Comparison of ENCODE assay signal across 8 mouse cellular contexts in the genomic region with DNA sequence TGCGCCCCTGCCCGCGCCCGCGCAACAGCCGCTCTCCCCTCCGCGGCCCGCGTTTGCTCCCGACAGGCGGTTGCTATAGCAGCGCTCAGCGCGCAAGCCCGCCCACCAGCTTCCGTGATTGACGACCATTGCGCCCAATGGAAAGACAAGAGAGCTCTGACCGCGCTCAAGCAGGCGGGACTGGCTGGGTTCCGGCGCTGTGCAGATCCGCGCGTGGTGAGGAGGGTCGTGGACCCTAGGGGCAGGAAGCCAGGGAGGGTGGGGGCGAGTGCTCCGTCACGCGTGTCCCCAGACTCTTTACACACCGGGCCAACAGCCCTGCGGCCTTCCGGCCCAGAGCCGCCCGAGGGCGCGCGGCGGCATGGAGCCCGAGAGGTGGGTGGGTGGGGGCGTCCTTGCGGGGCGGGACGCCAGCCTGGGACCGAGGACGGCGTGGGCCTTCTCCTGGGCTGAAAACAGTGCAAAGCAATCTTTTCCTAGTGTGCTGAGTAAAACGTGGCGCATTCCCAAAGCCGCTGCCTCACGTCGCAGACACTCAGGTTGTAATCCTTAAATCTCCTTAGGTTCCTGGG. TPM values are rescaled to one million over a fixed set of nuclear protein-coding genes. Genes with fewer than 3 reads are reported as not detected.
DNase-seq lines count a peak whose midpoint lies in the region; ATAC-seq lines count a peak whose summit lies in the region.

A gene (plus strand): TSS at position 185 of the 572 bp plus-strand sequence.
A gene (minus strand): TSS at position 339 of the 572 bp plus-strand sequence.

- under 1% methylated on average over 53 of the region's 54 CpGs for WGBS in hindbrain, embryonic 14.5 days

- H3K4me1 ChIP-seq in hindbrain, embryonic 14.5 days (replicated peaks; ENCODE audit: control insufficient read depth, insufficient read depth, low read length): peaks cover 7% of the 10 kb centered on the region; the same call in 1 of the 2 replicates

- peak; percentile 97 for DNase-seq in NIH3T3 (ENCODE audit: low read depth)
- peak; percentile 99 for DNase-seq in cerebellum, postnatal 10 days
- peak; percentile 92 to 96 for DNase-seq in frontal cortex, postnatal 14 days (ENCODE audit: low spot score in 2 of 2)
- peak; percentile 99 for DNase-seq in hindbrain, embryonic 14.5 days (ENCODE audit: low spot score)
- peak; percentile 97 to 98 for DNase-seq in layer of hippocampus, postnatal 36 days
- DNase-seq in lung, postnatal 36 days: peak; percentile 97
- DNase-seq in retina, postnatal 1 day: peak; percentile 98
- peak; percentile 91 to 97 for DNase-seq in urinary bladder, adult 18-20 months (ENCODE audit: low spot score in 2 of 2)

- ATAC-seq in hindbrain, embryonic 14.5 days (ENCODE audit: low FRiP score): peak; percentile 100

- H3K27ac ChIP-seq in hindbrain, embryonic 14.5 days: peak within 1 kb of the TSS; percentile 82

- no peaks in the 10 kb centered on the region for H3K27me3 ChIP-seq in hindbrain, embryonic 14.5 days (ENCODE audit: control insufficient read depth, insufficient read depth, low read length)

- no peaks in the 10 kb centered on the region for H3K36me3 ChIP-seq in hindbrain, embryonic 14.5 days (replicated peaks; ENCODE audit: control insufficient read depth, insufficient read depth)

- H3K4me3 ChIP-seq in hindbrain, embryonic 14.5 days (replicated peaks; ENCODE audit: low read length): peak within 1 kb of the TSS; percentile 81

- no peaks in the 10 kb centered on the region for H3K9me3 ChIP-seq in hindbrain, embryonic 14.5 days (ENCODE audit: control insufficient read depth, low read length)

- peak within 1 kb of the TSS; percentile 68 for H3K4me2 ChIP-seq in hindbrain, embryonic 14.5 days (replicated peaks)

- H3K9ac ChIP-seq in hindbrain, embryonic 14.5 days: peak within 1 kb of the TSS; percentile 88

RNA-seq across cellular contexts. Expression of the first gene that starts in this region (rescaled TPM):
- 5.1 and 5.4 TPM in 2 replicates for polyA plus RNA-seq in hindbrain, embryonic 14.5 days (2014; fragmentation: Nextera tagmentation; extraction: Ambion mirVana)
- total RNA-seq in layer of hippocampus, postnatal 36 days (2021): 1 to 10 TPM; 5.8 to 7.5 TPM

RNA-seq across cellular contexts. Expression of the second gene that starts in this region (rescaled TPM):
- 1.5 and 1.7 TPM in 2 replicates for polyA plus RNA-seq in hindbrain, embryonic 14.5 days (2014; fragmentation: Nextera tagmentation; extraction: Ambion mirVana)
- total RNA-seq in layer of hippocampus, postnatal 36 days (2021): 10 to 100 TPM in 1 of 2 experiments, 1 to 10 TPM in 1; 8.9 to 10.5 TPM

Comparison
In these comparisons a context has a peak if more than half of its experiments do, and no peak if none do; other contexts are left out.
1. Peak in every context shown above with its lines: DNase-seq, ATAC-seq, H3K4me3 ChIP-seq and H3K27ac ChIP-seq.